Mouse (Mus musculus): ENCODE data around the gene Dzip1.

DNA sequence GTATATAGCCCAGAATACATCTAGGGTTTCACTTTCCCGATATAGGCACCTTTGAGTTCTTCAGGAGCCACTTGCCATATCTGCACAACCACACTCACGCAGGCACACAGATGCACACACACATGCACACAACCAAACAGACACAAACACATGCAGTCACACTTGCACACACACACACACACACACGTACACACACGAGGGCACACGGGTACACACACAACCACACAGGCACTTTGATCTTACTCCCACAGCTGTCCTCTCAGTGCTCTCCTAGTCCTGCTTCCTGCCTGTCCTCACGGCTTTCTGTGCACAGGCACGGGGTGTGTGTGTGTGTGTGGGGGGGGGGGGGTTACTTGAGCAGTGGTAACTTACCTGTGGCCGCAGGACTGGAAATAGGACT is 7.7 kb upstream of the Dzip1 start:
- TF ChIP-seq CTCF (conservative IDR thresholded peaks at IDR 0.05; ENCODE audit: insufficient read depth, insufficient read length, low read depth, low read length) = no peak
- no peak for TF ChIP-seq POLR2A (IDR thresholded peaks at IDR 0.05; ENCODE audit: low read depth, low read length)

Data from kidney, adult 2 months (tissue).